Mouse (Mus musculus): ENCODE results near the gene Tmem258.

DNA sequence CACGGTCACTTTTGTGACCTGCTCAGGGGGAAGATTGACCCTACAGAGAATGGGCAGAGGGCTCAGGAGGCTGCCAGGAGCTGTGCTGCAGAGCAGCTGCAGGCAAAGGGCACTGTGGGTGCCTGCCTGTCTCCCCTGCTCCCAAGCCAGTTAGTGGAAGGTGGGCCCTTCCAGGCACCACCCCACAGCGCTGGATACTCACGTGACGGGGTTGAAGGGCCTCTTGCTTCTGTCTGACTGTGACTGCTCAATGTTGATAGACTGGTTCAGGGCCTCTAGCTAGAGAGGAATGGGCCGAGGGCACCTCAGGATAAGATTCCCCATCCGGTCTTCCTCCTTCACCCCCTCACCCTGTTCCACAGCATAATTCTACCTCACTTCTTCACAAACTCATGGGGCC, 15.8 kb downstream of the Tmem258 start:
- TF ChIP-seq CTCF (IDR thresholded peaks at IDR 0.05; ENCODE audit: control insufficient read depth, insufficient read depth, insufficient replicate concordance, low read depth, low read length) (no peak), POLR2A (IDR thresholded peaks at IDR 0.05; ENCODE audit: control insufficient read depth, low read depth, low read length) (no peak)

Data from testis, adult 2 months (tissue).